Mouse (Mus musculus): ENCODE measurements around the gene Il17rd. TPM values are rescaled to one million over a fixed set of nuclear protein-coding genes. Genes with fewer than 3 reads are reported as not detected.

Il17rd gene
- total and polyA plus RNA-seq, 3 experiments = 0.04 TPM; not detected in 2

DNA sequence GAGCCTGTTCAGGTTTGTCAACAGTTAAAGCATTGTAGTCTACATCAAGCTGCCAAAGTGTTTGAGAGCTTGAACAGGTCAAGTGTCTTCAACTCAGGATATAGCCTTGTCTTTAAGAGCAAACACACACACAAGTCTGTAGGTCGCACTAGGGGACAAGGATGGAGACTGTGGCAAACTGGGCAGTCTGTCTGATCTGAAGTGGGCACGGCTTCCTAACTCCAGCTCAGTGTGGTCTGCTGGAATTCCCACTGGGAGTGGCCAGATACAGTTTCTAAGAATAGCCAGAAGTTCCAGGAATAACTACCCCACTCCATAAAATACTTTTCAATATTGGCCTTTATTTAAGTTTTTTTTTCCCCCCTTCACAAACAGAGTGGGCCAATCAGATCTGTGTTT lies 37.8 kb downstream of the Il17rd start:
- H3K27me3 ChIP-seq (ENCODE audit: control insufficient read depth in 1 of 2, insufficient read depth in 2 of 2, low read length in 2 of 2) = peaks cover 2 to 6% of the 10 kb centered on the region in 2 experiments; a peak in 3 of 4 replicates
- no peaks in the 10 kb centered on the region for H3K79me2 ChIP-seq (ENCODE audit: control insufficient read depth, insufficient read depth, low read length, poor library complexity)
- H3K9me3 ChIP-seq (replicated peaks; ENCODE audit: insufficient read depth, low read length) = no peaks in the 10 kb centered on the region
- no peak overlapping the region for H3K4me3 ChIP-seq (ENCODE audit: control insufficient read depth in 1 of 2, insufficient read depth in 1 of 2, low read depth in 2 of 2, low read length in 2 of 2)
- no peaks in the 10 kb centered on the region for H3K4me1 ChIP-seq (ENCODE audit: control insufficient read depth in 1 of 2, insufficient read depth in 2 of 2, low read length in 2 of 2)
- no peak for DNase-seq (ENCODE audit: low read depth, low spot score)
- H3K27ac ChIP-seq (ENCODE audit: control insufficient read depth, low read depth, low read length) = no peak overlapping the region
- TF ChIP-seq ZKSCAN1 (IDR thresholded peaks at IDR 0.05; ENCODE audit: low read depth, low read length) (no peak), GATA1 (IDR thresholded peaks at IDR 0.05; ENCODE audit: low read depth, low read length) (no peak), HCFC1 (IDR thresholded peaks at IDR 0.05; ENCODE audit: low read depth, low read length) (no peak), JUND (IDR thresholded peaks at IDR 0.05; ENCODE audit: low read depth, low read length) (no peak), SIN3A (IDR thresholded peaks at IDR 0.05; ENCODE audit: low read length) (no peak), POLR2A (IDR thresholded peaks at IDR 0.05; ENCODE audit: control insufficient read depth in 1 of 2, insufficient read depth in 1 of 2, low read depth in 1 of 2, low read length in 2 of 2, poor library complexity in 1 of 2) (no peak), ELF1 (IDR thresholded peaks at IDR 0.05; ENCODE audit: low read depth, low read length) (no peak), CHD1 (IDR thresholded peaks at IDR 0.05; ENCODE audit: low read depth, low read length) (no peak), ZMIZ1 (IDR thresholded peaks at IDR 0.05; ENCODE audit: low read depth, low read length) (no peak)
- no peak overlapping the region for H3K9ac ChIP-seq (ENCODE audit: control insufficient read depth, low read depth, low read length, poor library complexity, severe bottlenecking)
- H3K36me3 ChIP-seq (ENCODE audit: control insufficient read depth in 1 of 2, insufficient read depth in 2 of 2, low read length in 2 of 2) = no peaks in the 10 kb centered on the region

- Histone ChIP-seq H3K4me1 (ENCODE audit: control insufficient read depth in 1 of 2, insufficient read depth in 2 of 2, low read length in 2 of 2) (no peaks in the 10 kb centered on the region), H3K27ac (ENCODE audit: control insufficient read depth, low read depth, low read length) (no peak overlapping the region), H3K9me3 (replicated peaks; ENCODE audit: insufficient read depth, low read length) (no peaks in the 10 kb centered on the region), H3K9ac (ENCODE audit: control insufficient read depth, low read depth, low read length, poor library complexity, severe bottlenecking) (no peak overlapping the region), H3K27me3 (ENCODE audit: control insufficient read depth in 1 of 2, insufficient read depth in 2 of 2, low read length in 2 of 2) (peaks cover 7 to 8% of the 10 kb centered on the region in 2 experiments), H3K36me3 (ENCODE audit: control insufficient read depth in 1 of 2, insufficient read depth in 2 of 2, low read length in 2 of 2) (no peaks in the 10 kb centered on the region), H3K4me3 (ENCODE audit: control insufficient read depth in 1 of 2, insufficient read depth in 1 of 2, low read depth in 2 of 2, low read length in 2 of 2) (no peak overlapping the region), H3K79me2 (ENCODE audit: control insufficient read depth, insufficient read depth, low read length, poor library complexity) (no peaks in the 10 kb centered on the region)
- no peak for DNase-seq (ENCODE audit: low read depth, low spot score)
- no peak for TF ChIP-seq UBTF (IDR thresholded peaks at IDR 0.05; ENCODE audit: borderline replicate concordance, insufficient read depth, low read depth, low read length)
- TF ChIP-seq MXI1 (IDR thresholded peaks at IDR 0.05; ENCODE audit: low read depth, low read length) = no peak
- no peak for TF ChIP-seq CHD2 (IDR thresholded peaks at IDR 0.05; ENCODE audit: low read length)
- no peak for TF ChIP-seq CTCF (IDR thresholded peaks at IDR 0.05 in 2 of 3, conservative IDR thresholded peaks at IDR 0.05 in 1 of 3; ENCODE audit: control insufficient read depth in 1 of 3, insufficient read depth in 1 of 3, low read depth in 2 of 3, low read length in 3 of 3, poor library complexity in 1 of 3, severe bottlenecking in 1 of 3)
- TF ChIP-seq MAX (IDR thresholded peaks at IDR 0.05; ENCODE audit: low read length) = no peak
- no peak for TF ChIP-seq TAL1 (IDR thresholded peaks at IDR 0.05; ENCODE audit: low read length)
- TF ChIP-seq POLR2AphosphoS5 (IDR thresholded peaks at IDR 0.05; ENCODE audit: borderline replicate concordance, low read depth, low read length) = no peak
- TF ChIP-seq JUND (IDR thresholded peaks at IDR 0.05; ENCODE audit: low read depth, low read length) = no peak
- no peak for TF ChIP-seq GATA1 (IDR thresholded peaks at IDR 0.05; ENCODE audit: low read depth, low read length)
These were observed 43.0 kb downstream of the Il17rd start for GRCm38 (mm10) chr14:27081536-27082275.
